Mouse (Mus musculus): ENCODE data around the gene Prnp.

GRCm38 (mm10) chr2:131876551-131877265 lies 33.0 kb upstream of the Prnp start:
- TF ChIP-seq GATA1 (IDR thresholded peaks at IDR 0.05; ENCODE audit: borderline replicate concordance, low read length) (no peak), FLI1 (IDR thresholded peaks at IDR 0.05; ENCODE audit: low read length) (no peak)

Measured in megakaryocyte, embryonic 14.5 days (primary cell).